Mouse (Mus musculus) bone marrow, adult 2 months (tissue): ENCODE measurements at regions not wholly inside any gene's neighbourhood (a gene's known extent, or its start where the extent isn't known, plus 50 kb on each side); places are given as distances from the start of the nearest gene placed in this dataset.

Source experiments
- CTCF ChIP-seq: fragments of 200-500 bp; IDR thresholded peaks from 2 replicates; pipeline ENCODE4 v1.5.1; 2011; ENCODE audit warnings: low read length, control low read depth; ENCODE audit not compliant: control insufficient read depth, insufficient read depth
- POLR2A ChIP-seq: fragments of 200-500 bp; IDR thresholded peaks from 2 replicates; pipeline ENCODE4 v1.6.1; 2011; ENCODE audit warnings: low read depth, mild to moderate bottlenecking, control low read depth, low read length, borderline replicate concordance; ENCODE audit not compliant: control insufficient read depth

- TF ChIP-seq POLR2A (no peak), CTCF (no peak)
These were observed 359.2 kb upstream of the Dph6 start for GRCm38 (mm10) chr2:115013916-115014315.
